Mouse (Mus musculus) forebrain, embryonic 10.5 days (tissue): Measurements from ENCODE around the gene Gm49345. TPM values are rescaled to one million over a fixed set of nuclear protein-coding genes. Genes with fewer than 3 reads are reported as not detected.
"Not testable (repeated sequence)": the region's sequence is repeated elsewhere in the genome, so short reads cannot be mapped to it uniquely, and the experiment has no call there.

Source experiments
- DNase-seq: peaks from one replicate; pipeline ENCODE4 v3.0.0-alpha.2; 2017; ENCODE audit warnings: low spot score; ENCODE audit errors: extremely low spot score
- H3K27ac ChIP-seq: fragments of 300-500 bp; sonication (generic); 2 replicates; pipeline ENCODE4 v1.5.1; 2016; ENCODE audit warnings: mild to moderate bottlenecking
- H3K27me3 ChIP-seq: fragments of 300-500 bp; sonication (generic); 2 replicates; pipeline ENCODE4 v1.6.1; 2016; ENCODE audit warnings: mild to moderate bottlenecking; ENCODE audit not compliant: poor library complexity, severe bottlenecking
- H3K36me3 ChIP-seq: fragments of 300-500 bp; sonication (generic); replicated peaks from 2 replicates; pipeline ENCODE4 v1.6.1; 2016; ENCODE audit warnings: mild to moderate bottlenecking, moderate library complexity
- H3K4me1 ChIP-seq: fragments of 300-500 bp; sonication (generic); 2 replicates; pipeline ENCODE4 v1.6.1; 2016
- H3K4me3 ChIP-seq: fragments of 300-500 bp; sonication (generic); 2 replicates; pipeline ENCODE4 v1.5.1; 2016; ENCODE audit warnings: mild to moderate bottlenecking, moderate library complexity
- H3K9me3 ChIP-seq: fragments of 300-500 bp; sonication (generic); 2 replicates; pipeline ENCODE4 v1.6.1; 2016; ENCODE audit warnings: mild to moderate bottlenecking, moderate library complexity
- WGBS: fragments of 180-500 bp; shearing (Covaris S2); methylation state at CpG from one replicate; pipeline ENCODE4 v1.1.7; 2016; 5-methylcytosine and 5-hydroxymethylcytosine counted together
- polyA plus RNA-seq: library from polyadenylated mRNA; unstranded; fragments of >200 nt; fragmentation: Nextera tagmentation; extraction: Ambion mirVana; gene quantifications from 2 replicates; pipeline ENCODE4 v1.2.1, GENCODE M21; 2016

The Gm49345 gene
- polyA plus RNA-seq: not detected in 2 replicates

- no peaks in the 10 kb centered on the region for H3K27me3 ChIP-seq
- peak within 1 kb of the TSS; percentile 80 for H3K4me3 ChIP-seq
- H3K36me3 ChIP-seq: no peaks in the 10 kb centered on the region
- WGBS: under 1% methylated on average over 19 of the region's 19 CpGs
- DNase-seq: peak; percentile 76
- peaks cover 6% of the 10 kb centered on the region; the same call in 1 of the 2 replicates for H3K4me1 ChIP-seq
- H3K9me3 ChIP-seq: no peaks in the 10 kb centered on the region
- H3K27ac ChIP-seq: peak within 1 kb of the TSS; percentile 87
Observed at GRCm38 (mm10) chr13:67637294-67638007, at the start of gene Gm49345, which contains the start of gene Zfp729a. TSS of gene Gm49345 (minus strand) at chr13:67637769. TSS of gene Zfp729a (minus strand) at chr13:67637791.

- no peak within 1 kb of the TSS for H3K4me3 ChIP-seq
- H3K27me3 ChIP-seq: no peaks in the 10 kb centered on the region
- no peak within 1 kb of the TSS for H3K27ac ChIP-seq
- WGBS: 85% methylated on average over 4 of the region's 4 CpGs
- H3K9me3 ChIP-seq: no peaks in the 10 kb centered on the region
- H3K36me3 ChIP-seq: no peaks in the 10 kb centered on the region
- no peak for DNase-seq
- peaks cover 7% of the 10 kb centered on the region for H3K4me1 ChIP-seq
Observed at GRCm38 (mm10) chr13:67686971-67687370, 49.4 kb upstream of the Gm49345 start, which contains the start of gene Zfp738. TSS of gene Zfp738 (minus strand) at chr13:67687071.

GRCm38 (mm10) chr13:67683841-67684240, 46.3 kb upstream of the Gm49345 start:
- H3K27me3 ChIP-seq, H3K36me3 ChIP-seq, DNase-seq, H3K4me1 ChIP-seq, H3K9me3 ChIP-seq: not testable (repeated sequence)
- peak overlapping the region; percentile 83 for H3K27ac ChIP-seq
- H3K4me3 ChIP-seq: peak overlapping the region; percentile 71
- whole genome bisulfite sequencing: 75% methylated on average over 2 of the region's 2 CpGs

- not testable (repeated sequence) for H3K4me1 ChIP-seq, H3K36me3 ChIP-seq, H3K9me3 ChIP-seq, H3K27me3 ChIP-seq
- Histone ChIP-seq H3K27ac (peak overlapping the region; percentile 83), H3K4me3 (peak overlapping the region; percentile 71)
- 15% methylated on average over 16 of the region's 16 CpGs for whole genome bisulfite sequencing
- DNase-seq: peak; percentile 75
Observed at GRCm38 (mm10) chr13:67682959-67683735, 45.6 kb upstream of the Gm49345 start.

GRCm38 (mm10) chr13:67674902-67675301, 37.3 kb upstream of the Gm49345 start:
- Histone ChIP-seq H3K4me1 (no peaks in the 10 kb centered on the region), H3K27ac (no peak overlapping the region), H3K4me3 (no peak overlapping the region), H3K27me3 (no peaks in the 10 kb centered on the region), H3K36me3 (peaks cover 12% of the 10 kb centered on the region), H3K9me3 (no peaks in the 10 kb centered on the region)
- 97% methylated on average over 2 of the region's 2 CpGs for WGBS
- DNase-seq: no peak

GRCm38 (mm10) chr13:67652496-67652895, 14.9 kb upstream of the Gm49345 start:
- Histone ChIP-seq H3K36me3 (no peaks in the 10 kb centered on the region), H3K4me1 (no peaks in the 10 kb centered on the region), H3K27ac (no peak overlapping the region), H3K4me3 (no peak overlapping the region), H3K9me3 (no peaks in the 10 kb centered on the region), H3K27me3 (no peaks in the 10 kb centered on the region)
- no peak for DNase-seq
- WGBS: 32% methylated on average over 3 of the region's 3 CpGs

GRCm38 (mm10) chr13:67610108-67610507, 27.5 kb downstream of the Gm49345 start:
- Histone ChIP-seq H3K27me3 (no peaks in the 10 kb centered on the region), H3K4me3 (no peak overlapping the region), H3K27ac (no peak overlapping the region), H3K9me3 (peaks cover 10% of the 10 kb centered on the region; the same call in 1 of the 2 replicates), H3K36me3 (0 out of 2 replicates have a peak, but pooled peaks cover 2% of the 10 kb centered on the region), H3K4me1 (peaks cover 7% of the 10 kb centered on the region)
- no peak for DNase-seq
- whole genome bisulfite sequencing: 93% methylated on average over 4 of the region's 4 CpGs

- WGBS: 5% methylated on average over 20 of the region's 20 CpGs
- H3K4me3 ChIP-seq: peak within 1 kb of the TSS; percentile 73
Observed at GRCm38 (mm10) chr13:67609066-67609876, 28.3 kb downstream of the Gm49345 start, which contains the start of gene Zfp729b. TSS of gene Zfp729b (minus strand) at chr13:67609707.

GRCm38 (mm10) chr13:67572591-67573189, 64.9 kb downstream of the Gm49345 start:
- Histone ChIP-seq H3K9me3 (no peaks in the 10 kb centered on the region), H3K36me3 (no peaks in the 10 kb centered on the region), H3K27ac (no peak overlapping the region), H3K4me1 (no peaks in the 10 kb centered on the region), H3K27me3 (no peaks in the 10 kb centered on the region), H3K4me3 (no peak overlapping the region)
- DNase-seq: no peak
- 72% methylated on average over 5 of the region's 5 CpGs for WGBS

More at GRCm38 (mm10) chr13:67609066-67609876, 28.3 kb downstream of the Gm49345 start, which contains the start of gene Zfp729b:
- Histone ChIP-seq H3K4me1 (peaks cover 7% of the 10 kb centered on the region), H3K27me3 (no peaks in the 10 kb centered on the region), H3K36me3 (0 out of 2 replicates have a peak, but pooled peaks cover 2% of the 10 kb centered on the region), H3K9me3 (peaks cover 10% of the 10 kb centered on the region; the same call in 1 of the 2 replicates), H3K27ac (peak within 1 kb of the TSS; percentile 86)
- peak; percentile 87 for DNase-seq

- Histone ChIP-seq H3K4me1 (peaks cover 13% of the 10 kb centered on the region), H3K4me3 (peak within 1 kb of the TSS; percentile 70), H3K27me3 (no peaks in the 10 kb centered on the region), H3K36me3 (peaks cover 8% of the 10 kb centered on the region; the same call in 1 of the 2 replicates), H3K9me3 (no peaks in the 10 kb centered on the region), H3K27ac (peak within 1 kb of the TSS; percentile 94)
- no peak for DNase-seq
- 82% methylated on average over 4 of the region's 4 CpGs for WGBS
Observed at GRCm38 (mm10) chr13:67553730-67554129, 83.8 kb downstream of the Gm49345 start, which contains the start of gene Zfp748. TSS of gene Zfp748 (minus strand) at chr13:67553830.

GRCm38 (mm10) chr13:67552505-67553346, 84.8 kb downstream of the Gm49345 start:
- Histone ChIP-seq H3K27me3 (no peaks in the 10 kb centered on the region), H3K36me3 (peaks cover 8% of the 10 kb centered on the region), H3K27ac (peak overlapping the region; percentile 94), H3K9me3 (no peaks in the 10 kb centered on the region), H3K4me1 (peaks cover 13% of the 10 kb centered on the region), H3K4me3 (peak overlapping the region; percentile 70)
- DNase-seq: peak; percentile 82
- under 1% methylated on average over 44 of the region's 44 CpGs for WGBS
